In the genomic region with DNA sequence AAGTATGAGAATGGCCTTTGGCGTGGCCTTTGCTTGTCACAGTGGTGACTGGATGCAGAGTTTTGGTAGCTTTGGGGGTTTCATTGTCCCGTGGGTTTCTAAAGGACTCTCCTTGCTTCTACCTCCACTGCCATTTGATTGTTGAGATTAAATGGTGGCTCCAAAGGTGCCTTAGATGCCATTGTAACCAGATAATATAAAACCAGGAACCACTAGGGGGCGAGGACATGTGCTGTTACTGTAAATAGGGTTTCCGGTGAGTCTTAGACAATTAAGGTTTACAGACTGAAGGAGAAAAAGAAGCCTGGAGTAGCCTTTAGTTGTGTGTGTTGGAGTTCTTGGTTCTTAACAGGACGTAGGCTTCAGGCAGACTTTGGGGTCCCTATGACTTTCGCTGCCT, we compare ENCODE assay signal across 15 mouse cellular contexts. TPM values are rescaled to one million over a fixed set of nuclear protein-coding genes. Genes with fewer than 3 reads are reported as not detected.
DNase-seq lines count a peak whose midpoint lies in the region; ATAC-seq and TF ChIP-seq lines count a peak whose summit lies in the region.
"Had no signal": no experiment of that assay in that cellular context is flagged by ENCODE, and none has a peak within 500 bp of the region (broad histone marks: within the 10 kb centered on the region; RNA-seq: fewer than 3 reads in every experiment).

No protein-coding gene starts in this region.

- H3K27ac ChIP-seq in kidney, postnatal 0 days = no peak overlapping the region
- H3K27ac ChIP-seq in forebrain, embryonic 12.5 days = no peak overlapping the region
- H3K27ac ChIP-seq: embryonic facial prominence, embryonic 10.5 days had no signal

- no peaks in the 10 kb centered on the region for H3K27me3 ChIP-seq in kidney, postnatal 0 days (ENCODE audit: insufficient read depth, low read length)
- peaks cover 5% of the 10 kb centered on the region; the same call in 1 of the 2 replicates for H3K27me3 ChIP-seq in forebrain, embryonic 12.5 days

- peak; percentile 29 to 53 for DNase-seq in cerebellum, postnatal 10 days
- DNase-seq in kidney, postnatal 0 days (ENCODE audit: low spot score) = no peak
- DNase-seq in kidney, adult 18-20 months = no peak
- peak; percentile 30 for DNase-seq in retina, embryonic 14.5 days (ENCODE audit: low spot score)
- no peak for DNase-seq in retina, postnatal 1 day
- DNase-seq in testis, postnatal 10 days (ENCODE audit: low spot score) = no peak
- DNase-seq: adrenal gland, adult 2 months; cerebellum, adult 8-10 months; kidney, postnatal 14 days; lung, adult 2 months; right cerebral cortex, postnatal 25 days had no signal

- H3K4me3 ChIP-seq in kidney, postnatal 0 days (replicated peaks; ENCODE audit: low read depth, low read length) = no peak overlapping the region
- H3K4me3 ChIP-seq in forebrain, embryonic 12.5 days (replicated peaks) = no peak overlapping the region
- H3K4me3 ChIP-seq: embryonic facial prominence, embryonic 10.5 days had no signal

- WGBS in kidney, postnatal 0 days = 87% methylated on average over 6 of the region's 6 CpGs
- 82% methylated on average over 6 of the region's 6 CpGs for WGBS in forebrain, embryonic 12.5 days

- no peak overlapping the region for H3K9ac ChIP-seq in kidney, postnatal 0 days (ENCODE audit: low read depth, low read length)
- no peak overlapping the region for H3K9ac ChIP-seq in forebrain, embryonic 12.5 days

- H3K4me2 ChIP-seq in kidney, postnatal 0 days (ENCODE audit: low read length) = no peak overlapping the region
- H3K4me2 ChIP-seq in forebrain, embryonic 12.5 days = no peak overlapping the region

- H3K36me3 ChIP-seq in kidney, postnatal 0 days (ENCODE audit: insufficient read depth, low read length) = no peaks in the 10 kb centered on the region
- no peaks in the 10 kb centered on the region for H3K36me3 ChIP-seq in forebrain, embryonic 12.5 days (replicated peaks)
- H3K36me3 ChIP-seq: embryonic facial prominence, embryonic 10.5 days had no signal

- ATAC-seq in cerebellum, adult (ENCODE audit: insufficient number of reproducible peaks, low FRiP score, low TSS enrichment) = no peak
- ATAC-seq in kidney, postnatal 0 days (replicated peaks; ENCODE audit: low FRiP score, low read depth) = no peak
- no peak for ATAC-seq in forebrain, embryonic 12.5 days (ENCODE audit: low FRiP score)

- H3K9me3 ChIP-seq in kidney, postnatal 0 days (replicated peaks; ENCODE audit: low read length) = no peaks in the 10 kb centered on the region
- H3K9me3 ChIP-seq in forebrain, embryonic 12.5 days = no peaks in the 10 kb centered on the region
- H3K9me3 ChIP-seq: embryonic facial prominence, embryonic 10.5 days had no signal

- TF ChIP-seq CTCF in kidney, postnatal 0 days (IDR thresholded peaks at IDR 0.05; ENCODE audit: low read depth) = peak; percentile 52

- no peaks in the 10 kb centered on the region for H3K4me1 ChIP-seq in kidney, postnatal 0 days (replicated peaks; ENCODE audit: insufficient read depth, low read length)
- peaks cover 17% of the 10 kb centered on the region; the same call in 1 of the 2 replicates for H3K4me1 ChIP-seq in forebrain, embryonic 12.5 days

RNA-seq across cellular contexts. Expression of gene Casq2, which starts 26.1 kb away (rescaled TPM):
- 0.41 and 0.47 TPM in 2 replicates for polyA plus RNA-seq in kidney, postnatal 0 days (2015; fragmentation: Nextera tagmentation; extraction: Ambion mirVana)
- 0.08 and 0.41 TPM in 2 replicates for polyA plus RNA-seq in forebrain, embryonic 12.5 days (2016; fragmentation: Nextera tagmentation; extraction: Ambion mirVana)

RNA-seq across cellular contexts. Expression of gene Nhlh2, which starts 50.2 kb away (rescaled TPM):
- not detected in 2 replicates for polyA plus RNA-seq in kidney, postnatal 0 days (2015; fragmentation: Nextera tagmentation; extraction: Ambion mirVana)
- polyA plus RNA-seq in forebrain, embryonic 12.5 days (2016; fragmentation: Nextera tagmentation; extraction: Ambion mirVana) = 56.4 and 59.5 TPM in 2 replicates
- polyA plus RNA-seq: adrenal gland, adult 2 months; heart, embryonic 16.5 days; lung, adult 2 months had no signal

Comparison
In these comparisons a context has a peak if more than half of its experiments do, and no peak if none do; other contexts are left out.
1. DNase-seq: peak in cerebellum, postnatal 10 days (2 of 2) and retina, embryonic 14.5 days (single experiment); none in kidney, postnatal 0 days (single experiment), kidney, adult 18-20 months (single experiment), retina, postnatal 1 day (single experiment) and testis, postnatal 10 days (single experiment).
2. RNA of gene Nhlh2, which starts 50.2 kb away (polyA plus RNA-seq): 56.4 to 59.5 TPM in forebrain, embryonic 12.5 days; not detected in kidney, postnatal 0 days; every median in the first group is over 10 times any median in the second.